1 mouse cellular context compared by ENCODE assay signal in the genomic region with DNA sequence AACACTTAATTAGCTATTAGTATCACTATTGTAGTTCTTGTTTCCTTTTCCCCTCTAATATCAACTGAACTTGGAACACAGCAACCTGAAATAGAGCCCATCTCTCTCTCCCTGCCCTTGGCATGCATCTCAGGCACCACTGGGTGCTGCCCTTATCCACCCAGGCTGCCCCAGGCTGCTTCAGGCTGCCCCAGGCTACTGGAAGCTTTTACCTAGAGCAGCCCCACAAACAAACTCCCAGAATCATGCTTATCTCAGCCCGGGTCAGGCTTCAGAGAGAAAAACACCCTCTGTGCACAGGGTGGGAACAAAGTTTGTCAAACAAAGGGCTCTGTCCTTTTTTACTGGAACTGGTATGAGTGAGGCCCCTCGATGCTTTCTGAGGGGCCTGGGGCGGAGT.
TF ChIP-seq lines count a peak whose summit lies in the region.

No protein-coding gene starts in this region.

TF ChIP-seq in MEL, 35 proteins besides CTCF, POLR2A, EP300 and RAD21 (continued from another document):
- TF ChIP-seq RCOR1 (IDR thresholded peaks at IDR 0.05; ENCODE audit: low read depth, low read length), result no peak
- peak; percentile 25; the same call in 1 of the 2 replicates for TF ChIP-seq SMC3 (IDR thresholded peaks at IDR 0.05; ENCODE audit: low read depth, low read length)
- TF ChIP-seq MXI1 (IDR thresholded peaks at IDR 0.05; ENCODE audit: low read depth, low read length), result 0 out of 2 replicates have a peak, but pooled peaks have one; percentile 32
- no peak for TF ChIP-seq CHD1 (IDR thresholded peaks at IDR 0.05; ENCODE audit: low read depth, low read length)
- TF ChIP-seq ELF1 (IDR thresholded peaks at IDR 0.05; ENCODE audit: low read depth, low read length), result no peak
- no peak for TF ChIP-seq MAZ (IDR thresholded peaks at IDR 0.05; ENCODE audit: low read depth, low read length)
